Mouse (Mus musculus): ENCODE data around the gene Mipol1.

Gene Mipol1

DNA sequence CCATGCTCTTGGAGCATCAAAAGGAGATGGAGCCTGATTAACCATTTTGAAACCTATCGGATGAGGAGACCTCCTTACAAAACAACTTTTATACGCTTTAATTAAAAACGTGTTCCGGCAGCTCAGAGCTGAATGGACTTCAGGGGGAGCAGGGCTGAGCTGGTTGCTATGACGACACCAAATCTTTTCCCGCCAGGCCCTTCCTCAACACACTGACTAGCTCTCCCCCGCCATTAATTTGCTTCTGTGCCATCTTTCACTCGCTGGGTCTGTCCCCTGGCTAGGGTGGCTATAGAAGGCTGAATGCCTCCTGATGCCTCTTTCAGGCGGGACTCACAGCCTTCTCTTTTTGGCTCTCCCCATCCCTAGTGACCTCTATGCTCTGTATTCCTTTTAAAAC lies 300.2 kb downstream of the Mipol1 start:
- no peak for DNase-seq

DNA sequence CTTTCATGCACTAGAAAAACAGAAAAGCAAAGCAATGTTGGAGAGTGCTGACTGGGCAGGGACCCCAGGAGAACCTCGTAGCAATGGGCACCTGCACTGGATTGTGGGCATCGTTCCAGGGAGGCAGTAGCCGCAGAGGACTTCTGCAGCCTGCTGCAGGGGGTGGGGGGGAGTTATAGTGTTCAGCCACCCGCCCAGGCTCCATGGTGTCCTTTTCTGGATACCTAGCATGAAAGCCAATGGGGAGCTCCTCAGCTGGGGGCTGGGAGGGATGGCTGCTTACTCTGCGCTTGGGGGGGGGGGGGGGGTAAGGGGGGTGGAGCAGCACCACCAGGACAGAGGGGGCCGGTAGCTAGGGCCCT lies 304.3 kb downstream of the Mipol1 start:
- DNase-seq: peak; percentile 28

DNA sequence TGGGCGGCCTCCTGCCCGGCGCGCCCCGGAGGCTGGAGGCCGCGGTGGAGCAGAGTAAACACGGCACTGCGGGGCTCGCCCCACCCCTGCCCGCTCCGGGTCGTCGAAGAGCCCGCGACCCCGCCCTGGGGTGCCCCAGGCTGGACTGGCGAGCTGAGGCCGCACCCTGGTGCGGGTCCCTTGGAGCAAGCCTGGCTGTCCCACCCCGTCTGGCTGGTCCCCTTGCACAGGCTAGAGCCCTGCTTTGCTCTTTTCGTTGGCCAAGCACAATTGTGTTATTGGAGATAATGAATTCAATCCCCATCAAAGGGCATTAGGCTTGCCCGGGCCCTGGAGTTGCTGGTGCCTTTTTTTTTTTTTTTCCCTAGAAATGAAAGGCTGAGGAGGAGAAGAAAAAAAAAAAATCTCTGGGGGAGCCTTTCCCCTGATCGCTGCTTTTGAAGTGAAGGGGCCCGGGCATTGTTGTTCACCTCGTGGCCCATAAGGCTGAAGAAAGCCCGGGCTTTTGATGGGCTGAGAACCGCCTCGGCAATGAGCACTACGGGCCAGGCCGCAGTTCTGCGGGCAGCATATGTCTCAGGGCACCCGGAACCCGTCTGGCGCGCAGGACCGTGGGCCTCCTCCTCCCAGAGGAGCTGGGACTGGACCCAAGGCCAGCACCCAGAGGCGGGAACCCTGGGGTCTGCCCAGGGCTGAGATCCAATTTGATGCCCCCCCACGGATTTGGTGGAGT lies 304.8 kb downstream of the Mipol1 start:
- DNase-seq: peak; percentile 32

- DNase-seq: peak; percentile 30
These were observed 306.1 kb downstream of the Mipol1 start for GRCm38 (mm10) chr12:57536056-57536908.

DNA sequence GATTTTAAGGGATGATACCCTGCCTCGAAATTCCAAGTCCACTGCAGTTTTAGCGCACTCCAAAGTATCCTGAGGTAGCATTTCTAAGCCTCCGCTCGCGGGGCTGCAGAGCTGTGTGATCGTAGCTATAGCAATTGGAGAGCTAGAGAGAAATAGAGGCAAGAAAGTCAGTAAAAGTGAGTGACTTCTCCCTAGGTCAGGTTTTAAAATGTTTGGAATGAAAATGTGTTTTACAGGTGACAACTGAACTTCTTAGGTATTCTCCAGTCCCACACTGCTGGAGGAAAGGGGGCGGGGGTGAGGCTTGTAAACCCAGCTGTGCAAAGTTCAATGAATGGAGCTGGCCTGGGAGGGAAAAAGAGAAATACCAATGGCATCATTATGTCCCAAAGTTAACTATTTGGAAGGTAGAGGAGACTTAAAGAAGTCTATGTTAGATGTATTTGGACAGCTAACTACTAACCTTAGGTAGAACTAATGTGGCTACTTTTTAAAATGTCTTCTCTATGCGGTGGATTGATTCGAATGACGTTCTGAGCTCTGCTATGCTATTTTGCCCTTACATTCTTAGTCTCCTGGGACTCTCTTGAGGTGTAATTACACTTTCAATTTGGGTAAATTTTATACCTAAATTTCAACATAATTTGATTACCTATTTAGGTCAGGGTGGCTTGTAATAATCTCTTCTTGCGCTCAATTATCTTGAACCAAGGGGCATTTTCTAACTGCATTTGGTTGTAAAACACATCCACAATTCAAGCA lies 306.9 kb downstream of the Mipol1 start:
- DNase-seq: peak; percentile 10

- peak; percentile 14 for DNase-seq
These were observed 307.8 kb downstream of the Mipol1 start for GRCm38 (mm10) chr12:57537791-57538587.

DNA sequence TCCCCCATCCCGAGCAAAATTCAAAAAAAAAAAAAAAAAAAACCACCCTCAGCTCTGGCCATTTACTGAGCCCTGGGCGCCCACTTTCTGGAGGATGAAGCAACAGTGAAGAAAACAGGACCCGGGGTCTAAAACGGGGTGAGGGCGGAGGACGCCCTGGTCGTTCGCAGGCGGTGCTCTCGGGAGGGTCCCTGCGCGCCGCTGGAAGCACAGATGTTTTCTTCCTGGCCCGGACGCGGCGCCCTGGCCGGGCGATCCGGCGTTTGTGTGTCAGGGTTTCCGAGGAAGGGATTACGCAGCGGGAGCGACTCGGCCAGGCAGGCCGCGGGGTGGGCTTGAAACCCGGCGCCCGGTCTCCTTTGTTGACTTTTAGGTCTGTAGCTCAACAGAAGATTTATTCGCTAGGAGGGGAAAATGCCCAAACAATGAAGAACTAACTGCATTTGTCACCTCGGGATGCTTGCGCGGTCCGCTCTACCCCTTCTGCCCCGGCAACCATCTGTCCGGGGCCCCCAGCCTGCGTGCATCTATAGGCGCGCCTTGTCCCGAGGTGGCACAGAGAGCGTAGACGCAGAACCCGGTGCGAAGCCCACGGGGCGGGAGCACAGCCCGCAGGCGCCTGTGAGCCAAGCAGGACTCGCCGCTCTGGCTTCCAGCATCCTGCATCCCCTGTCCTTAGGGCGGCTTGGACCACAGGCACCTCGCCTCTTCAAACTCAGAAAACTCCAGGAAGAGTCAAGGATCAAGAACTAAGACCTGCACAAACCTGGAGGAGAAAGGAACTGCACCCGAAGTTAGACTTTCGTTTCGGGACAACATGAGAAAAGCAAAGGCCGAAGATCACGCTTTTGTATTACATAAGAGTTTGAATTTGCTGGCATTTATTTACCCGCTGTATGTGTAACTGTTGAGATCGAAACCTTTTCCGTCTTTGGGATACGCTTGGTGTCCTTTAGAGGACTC lies 308.6 kb downstream of the Mipol1 start:
- peak; percentile 22 for DNase-seq

DNA sequence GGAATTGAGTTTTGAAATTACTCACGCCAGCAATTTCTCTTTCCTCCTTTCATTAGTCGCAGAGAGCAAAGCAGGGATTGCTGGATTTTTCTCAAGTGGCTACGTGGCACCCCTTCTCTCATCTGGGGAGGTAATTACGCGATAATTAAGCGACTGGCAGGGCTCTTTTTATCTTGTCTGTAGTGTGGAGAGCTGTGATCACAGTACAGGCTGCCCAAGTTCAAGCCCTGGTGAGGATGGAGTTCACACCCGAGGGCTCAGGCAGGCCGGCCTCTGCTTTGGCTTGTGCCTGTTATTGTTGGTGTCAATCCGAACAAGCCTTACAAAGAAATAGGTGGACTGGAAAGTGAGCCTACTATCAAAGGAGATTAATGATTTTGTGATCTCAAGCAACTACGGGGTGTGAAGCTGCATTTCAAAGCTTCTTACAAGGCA lies 309.3 kb downstream of the Mipol1 start:
- DNase-seq: peak; percentile 13

- DNase-seq: peak; percentile 1
These were observed 310.9 kb downstream of the Mipol1 start for GRCm38 (mm10) chr12:57541118-57541517.

DNA sequence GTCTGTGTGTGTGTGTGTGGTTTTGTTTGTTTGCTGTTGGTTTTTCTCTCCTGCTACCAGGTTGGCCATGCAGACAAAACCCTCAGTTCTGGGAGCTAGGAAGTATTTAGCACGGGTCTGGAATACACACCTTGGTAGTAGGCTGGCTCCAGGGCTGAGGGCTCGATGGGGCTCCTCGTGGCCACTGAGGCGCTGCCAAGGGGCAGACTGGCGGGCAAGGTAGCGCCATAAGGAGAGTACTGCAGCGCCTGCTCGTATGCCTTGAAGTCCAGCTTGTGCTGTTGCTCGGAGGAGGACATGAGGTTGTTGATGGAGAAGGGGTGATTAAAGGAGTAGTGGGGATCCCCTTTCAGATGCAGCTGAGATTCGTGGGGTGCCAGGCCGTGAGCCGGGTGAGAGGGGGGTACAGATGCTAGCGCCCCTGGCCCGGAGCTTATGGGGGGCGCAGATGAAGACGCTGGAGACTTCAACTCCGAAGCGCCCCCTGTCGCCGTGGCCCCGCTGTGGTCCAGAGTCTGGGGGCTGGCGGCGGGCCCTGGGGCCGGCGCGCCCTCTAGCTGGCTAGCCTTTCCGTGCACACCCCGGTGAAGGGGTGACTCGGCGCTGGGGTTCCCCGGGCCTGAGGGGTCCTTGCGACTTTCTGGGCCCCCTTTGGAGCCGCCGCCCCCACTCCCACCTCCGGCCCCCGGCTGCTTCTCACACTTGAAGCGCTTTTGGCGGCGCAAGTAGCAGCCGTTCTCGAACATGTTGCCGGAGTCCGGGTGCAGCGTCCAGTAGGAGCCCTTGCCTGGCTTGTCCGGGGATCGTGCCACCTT lies 311.9 kb downstream of the Mipol1 start:
- peak; percentile 55 for DNase-seq

GRCm38 (mm10) chr12:57542746-57543626 lies 312.8 kb downstream of the Mipol1 start:
- peak; percentile 31 for DNase-seq

DNA sequence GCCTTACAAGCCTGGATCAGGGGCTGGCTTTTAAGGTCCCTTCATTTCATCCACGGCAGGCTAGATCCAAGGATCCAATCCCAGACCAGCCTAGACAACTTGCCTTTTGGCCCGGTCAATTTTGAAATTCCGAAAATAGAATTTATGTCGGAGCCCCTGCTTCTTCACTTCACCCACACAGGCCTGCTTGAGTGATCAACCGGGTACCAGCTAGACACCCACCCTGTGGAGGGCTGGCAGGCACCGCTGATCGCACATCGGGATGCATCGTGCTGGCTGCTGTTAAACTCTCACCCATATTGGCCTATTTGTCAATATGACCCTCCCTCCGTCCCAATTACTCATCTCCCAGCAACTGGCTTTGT lies 313.4 kb downstream of the Mipol1 start:
- peak; percentile 7 for DNase-seq

- DNase-seq: peak; percentile 77
These were observed 314.6 kb downstream of the Mipol1 start for GRCm38 (mm10) chr12:57544641-57545370.

GRCm38 (mm10) chr12:57545371-57546241 lies 315.4 kb downstream of the Mipol1 start:
- DNase-seq: peak; percentile 60

Measured in lung, postnatal 14 days (tissue).